Comparison of ENCODE assay signal across 12 mouse cellular contexts in genomic region chr8:13037015-13037414, GRCm38 (mm10). TPM values are rescaled to one million over a fixed set of nuclear protein-coding genes. Genes with fewer than 3 reads are reported as not detected.
DNase-seq lines count a peak whose midpoint lies in the region; ATAC-seq lines count a peak whose summit lies in the region.
"Had no signal": no experiment of that assay in that cellular context is flagged by ENCODE, and none has a peak within 500 bp of the region (broad histone marks: within the 10 kb centered on the region; RNA-seq: fewer than 3 reads in every experiment).

TSS of gene F10 (plus strand) at chr8:13037308.

- DNase-seq in heart, postnatal 14 days = no peak
- DNase-seq in embryonic facial prominence, embryonic 10.5 days (ENCODE audit: low spot score) = peak; percentile 19
- DNase-seq in limb, embryonic 10.5 days (ENCODE audit: low spot score) = no peak
- no peak for DNase-seq in gastrocnemius, postnatal 36 days
- no peak for DNase-seq in T-cell, adult 2 months (ENCODE audit: low spot score)

- H3K36me3 ChIP-seq in heart, embryonic 13.5 days = no peaks in the 10 kb centered on the region
- no peaks in the 10 kb centered on the region for H3K36me3 ChIP-seq in embryonic facial prominence, embryonic 10.5 days (replicated peaks)
- H3K36me3 ChIP-seq in limb, embryonic 10.5 days = no peaks in the 10 kb centered on the region
- no peaks in the 10 kb centered on the region for H3K36me3 ChIP-seq in macrophage (ENCODE audit: inconsistent target)
- H3K36me3 ChIP-seq: embryonic facial prominence, embryonic 12.5 days; limb, embryonic 15.5 days had no signal

- H3K27ac ChIP-seq in heart, embryonic 13.5 days (replicated peaks) = peak within 1 kb of the TSS; percentile 44
- H3K27ac ChIP-seq in embryonic facial prominence, embryonic 10.5 days (replicated peaks) = peak within 1 kb of the TSS; percentile 49; the same call in 1 of the 2 replicates
- H3K27ac ChIP-seq in limb, embryonic 10.5 days = peak within 1 kb of the TSS; percentile 38; the same call in 1 of the 2 replicates
- peak within 1 kb of the TSS; percentile 54 for H3K27ac ChIP-seq in macrophage
- H3K27ac ChIP-seq: embryonic facial prominence, embryonic 12.5 days; limb, embryonic 15.5 days had no signal

- ATAC-seq in heart, embryonic 13.5 days (ENCODE audit: extremely low read depth, insufficient number of reproducible peaks, low FRiP score, low TSS enrichment) = no peak
- ATAC-seq: inflammation-experienced regulatory T-cells, adult 6 months had no signal

- no peaks in the 10 kb centered on the region for H3K9me3 ChIP-seq in heart, embryonic 13.5 days
- H3K9me3 ChIP-seq in embryonic facial prominence, embryonic 10.5 days = no peaks in the 10 kb centered on the region
- H3K9me3 ChIP-seq in limb, embryonic 10.5 days (replicated peaks) = no peaks in the 10 kb centered on the region
- H3K9me3 ChIP-seq: embryonic facial prominence, embryonic 12.5 days; limb, embryonic 15.5 days had no signal

- 55% methylated on average over 7 of the region's 7 CpGs for WGBS in heart, embryonic 13.5 days
- 76% methylated on average over 7 of the region's 7 CpGs for WGBS in embryonic facial prominence, embryonic 10.5 days
- WGBS in limb, embryonic 10.5 days = 74% methylated on average over 7 of the region's 7 CpGs
- WGBS in macrophage (ENCODE audit: missing documents) = 53% methylated on average over 6 of the region's 7 CpGs

- H3K27me3 ChIP-seq in heart, embryonic 13.5 days (replicated peaks) = no peaks in the 10 kb centered on the region
- H3K27me3 ChIP-seq in embryonic facial prominence, embryonic 10.5 days (replicated peaks; ENCODE audit: low read depth, poor library complexity, severe bottlenecking) = no peaks in the 10 kb centered on the region
- H3K27me3 ChIP-seq in limb, embryonic 10.5 days (ENCODE audit: low read depth, poor library complexity, severe bottlenecking) = no peaks in the 10 kb centered on the region
- H3K27me3 ChIP-seq: embryonic facial prominence, embryonic 12.5 days; limb, embryonic 15.5 days had no signal

- H3K79me2 ChIP-seq in macrophage (ENCODE audit: inconsistent target) = no peaks in the 10 kb centered on the region

- H3K9ac ChIP-seq in heart, embryonic 13.5 days = peak within 1 kb of the TSS; percentile 58
- H3K9ac ChIP-seq: embryonic facial prominence, embryonic 12.5 days; limb, embryonic 15.5 days had no signal

- peaks cover 39% of the 10 kb centered on the region for H3K4me1 ChIP-seq in heart, embryonic 13.5 days
- peaks cover 26% of the 10 kb centered on the region for H3K4me1 ChIP-seq in embryonic facial prominence, embryonic 10.5 days
- H3K4me1 ChIP-seq in limb, embryonic 10.5 days = peaks cover 14% of the 10 kb centered on the region
- H3K4me1 ChIP-seq: embryonic facial prominence, embryonic 12.5 days had no signal

- H3K4me3 ChIP-seq in heart, embryonic 13.5 days = no peak within 1 kb of the TSS
- no peak within 1 kb of the TSS for H3K4me3 ChIP-seq in embryonic facial prominence, embryonic 10.5 days
- H3K4me3 ChIP-seq in limb, embryonic 10.5 days = no peak within 1 kb of the TSS
- no peak within 1 kb of the TSS for H3K4me3 ChIP-seq in macrophage (ENCODE audit: inconsistent target)
- H3K4me3 ChIP-seq: embryonic facial prominence, embryonic 12.5 days; limb, embryonic 15.5 days had no signal

- intact Hi-C loops in heart, postnatal 14 days (cut with DNase I) = no loop called here
- intact Hi-C loops in gastrocnemius, postnatal 36 days (cut with DNase I) = no loop called here

- H3K4me2 ChIP-seq in heart, embryonic 13.5 days = no peak within 1 kb of the TSS
- H3K4me2 ChIP-seq: embryonic facial prominence, embryonic 12.5 days; limb, embryonic 15.5 days had no signal

RNA-seq across cellular contexts. Expression of gene F10, which starts in this region (rescaled TPM):
- polyA plus RNA-seq in heart, embryonic 13.5 days (2015; fragmentation: Nextera tagmentation; extraction: Ambion mirVana) = 1.4 and 4.4 TPM in 2 replicates
- under 1 TPM; 0.67 to 0.71 TPM for total RNA-seq in heart, postnatal 14 days (2021)
- 0.91 and 0.97 TPM in 2 replicates for polyA plus RNA-seq in embryonic facial prominence, embryonic 10.5 days (2016; fragmentation: Nextera tagmentation; extraction: Ambion mirVana)
- 0.53 and 0.64 TPM in 2 replicates for polyA plus RNA-seq in limb, embryonic 10.5 days (2016; fragmentation: Nextera tagmentation; extraction: Ambion mirVana)
- 10 to 100 TPM in 9 of 26 experiments, 1 to 10 TPM in 17; 1.2 to 40.0 (median 6.1) TPM for total RNA-seq in macrophage (2018; cell fraction: chromatin; rRNA removed)
- 10 to 100 TPM in 15 of 26 experiments, 1 to 10 TPM in 11; 2.3 to 26.0 (median 12.7) TPM for total RNA-seq in macrophage (2018; cell fraction: cytosol; rRNA removed)
- total RNA-seq in macrophage (2018; cell fraction: nucleus; rRNA removed) = 10 to 100 TPM in 19 of 26 experiments, 1 to 10 TPM in 6, under 1 TPM in 1; 0.74 to 67.2 (median 21.5) TPM
- 1.3 to 4.8 TPM (median 3.4 TPM) in 3 replicates for polyA plus RNA-seq in macrophage (2018)
- total RNA-seq in gastrocnemius, postnatal 36 days (2021) = not detected
- total RNA-seq: gastrocnemius, adult 8-10 months; layer of hippocampus, adult 8-10 months had no signal
- polyA plus RNA-seq: inflammation-experienced regulatory T-cells, adult 6 months had no signal

Comparison
In these comparisons a context has a peak if more than half of its experiments do, and no peak if none do; other contexts are left out.
1. Peak in DNase-seq and H3K27ac ChIP-seq in embryonic facial prominence, embryonic 10.5 days; RNA of the gene not detected or under 1 TPM.